Mouse (Mus musculus) adrenal gland, adult 18-20 months (tissue): ENCODE measurements around the gene Samhd1. TPM values are rescaled to one million over a fixed set of nuclear protein-coding genes. Genes with fewer than 3 reads are reported as not detected.

Experiments used
- DNase-seq, 2 experiments: peaks; one replicate each; pipeline ENCODE4 v3.0.0; 2021 to 2022; ENCODE audit warnings: low spot score in 2 of 2
- total RNA-seq, 2 experiments: library from RNA; stranded (reverse); gene quantifications; 1 replicate in 1 of 2; 2 replicates in 1 of 2; pipeline ENCODE4 v1.2.3; 2021

Gene Samhd1
- total RNA-seq, 2 experiments from 2014 or later: 19.1 to 32.1 TPM

DNA sequence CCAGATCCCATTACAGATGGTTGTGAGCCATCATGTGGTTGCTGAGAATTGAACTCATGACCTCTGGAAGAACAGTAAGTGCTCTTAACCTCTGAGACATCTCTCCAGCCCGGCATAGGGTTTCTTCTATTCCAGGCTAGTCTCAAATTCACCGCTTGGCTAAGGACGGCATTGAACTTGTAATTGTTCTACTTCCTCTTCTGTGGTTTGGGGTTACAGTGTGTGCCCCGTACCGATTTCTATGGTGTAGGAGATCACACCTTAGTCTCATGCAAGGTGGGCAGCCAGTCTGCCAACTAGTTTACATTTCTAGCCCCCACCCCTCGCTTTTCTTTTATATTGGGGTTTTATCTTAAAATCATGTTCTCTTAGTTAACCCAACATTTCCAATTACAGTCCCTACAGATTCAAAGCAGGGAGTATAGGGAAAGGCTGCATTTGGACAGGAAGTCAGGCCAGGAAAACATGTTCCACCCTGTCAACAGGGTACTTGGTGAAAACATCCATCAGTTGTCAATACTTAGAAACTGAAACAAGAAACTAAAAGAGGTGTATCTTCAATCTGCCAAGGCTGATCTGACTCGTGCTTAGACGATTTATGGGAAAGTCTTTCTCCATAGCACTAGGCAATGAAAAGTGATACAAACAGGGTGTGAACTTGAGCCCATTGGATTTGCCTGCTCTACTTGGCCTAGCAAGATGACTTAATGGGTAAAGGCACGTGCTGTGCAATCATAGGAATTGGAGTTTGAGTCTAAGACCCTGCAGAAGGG lies 3.1 kb upstream of the Samhd1 start:
- DNase-seq: no peak

DNA sequence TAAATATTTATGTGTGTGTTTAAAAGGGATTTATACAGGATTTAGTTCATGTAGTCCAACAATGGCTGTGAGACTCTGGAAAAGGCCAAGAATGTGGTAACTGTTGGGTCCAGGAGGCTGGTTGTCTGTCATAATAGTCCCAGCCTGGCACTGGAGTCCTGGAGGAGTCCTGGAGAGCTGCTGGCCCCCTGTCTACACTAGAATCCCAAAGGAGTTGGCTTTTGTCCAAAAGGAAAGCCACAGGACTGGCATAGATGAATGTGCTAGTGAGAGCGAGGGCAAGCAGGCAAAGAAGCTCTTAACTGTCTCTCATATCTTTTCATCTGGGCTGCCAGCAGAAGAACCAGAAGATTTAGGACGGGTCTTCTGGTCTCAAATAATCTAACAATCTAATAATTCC lies 1.6 kb upstream of the Samhd1 start:
- no peak for DNase-seq

DNA sequence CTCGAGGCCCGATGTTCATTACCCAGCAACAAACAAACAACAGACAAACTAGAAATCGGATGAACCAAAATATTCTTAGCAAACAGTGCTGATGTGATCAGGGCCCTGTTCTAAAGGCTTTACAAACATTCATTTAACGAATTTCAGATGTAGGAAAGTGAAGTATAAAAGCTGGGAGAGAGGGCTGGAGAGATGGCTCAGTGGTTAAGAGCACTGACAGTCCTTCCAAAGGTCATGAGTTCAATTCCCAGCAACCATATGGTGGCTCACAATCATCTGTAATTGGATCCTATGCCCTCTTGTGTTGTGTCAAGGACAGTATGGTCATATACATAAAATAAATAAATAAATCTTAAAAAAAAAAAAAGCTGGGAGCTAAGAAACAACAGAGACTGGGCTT lies 1.1 kb upstream of the Samhd1 start:
- no peak for DNase-seq

DNA sequence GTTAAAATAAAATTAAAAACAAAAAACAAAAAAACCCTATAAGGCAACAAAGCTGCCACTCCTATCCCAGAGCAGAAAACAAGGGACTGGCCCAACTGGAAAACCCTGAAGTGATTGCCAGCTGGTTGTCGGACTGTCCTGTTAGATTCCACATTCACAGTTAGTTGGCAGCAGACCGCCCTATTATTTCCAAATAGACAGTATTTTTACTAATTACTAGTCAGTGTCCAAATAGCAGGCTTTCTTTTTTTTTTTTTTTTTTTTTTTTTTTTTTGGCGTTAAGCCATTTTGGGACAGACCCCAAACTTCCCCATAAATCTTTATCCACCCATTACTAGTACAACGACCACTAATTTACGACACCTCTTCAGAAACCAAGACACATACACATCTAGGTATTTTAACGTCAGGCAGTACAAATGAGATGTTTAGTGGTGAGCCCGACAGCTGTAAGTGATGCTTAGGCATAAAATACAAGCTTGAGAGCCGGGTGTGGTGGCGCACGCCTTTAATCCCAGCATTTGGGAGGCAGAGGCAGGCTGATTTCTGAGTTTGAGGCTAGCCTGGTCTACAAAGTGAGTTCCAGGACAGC lies 560 bp upstream of the Samhd1 start:
- DNase-seq: no peak

DNA sequence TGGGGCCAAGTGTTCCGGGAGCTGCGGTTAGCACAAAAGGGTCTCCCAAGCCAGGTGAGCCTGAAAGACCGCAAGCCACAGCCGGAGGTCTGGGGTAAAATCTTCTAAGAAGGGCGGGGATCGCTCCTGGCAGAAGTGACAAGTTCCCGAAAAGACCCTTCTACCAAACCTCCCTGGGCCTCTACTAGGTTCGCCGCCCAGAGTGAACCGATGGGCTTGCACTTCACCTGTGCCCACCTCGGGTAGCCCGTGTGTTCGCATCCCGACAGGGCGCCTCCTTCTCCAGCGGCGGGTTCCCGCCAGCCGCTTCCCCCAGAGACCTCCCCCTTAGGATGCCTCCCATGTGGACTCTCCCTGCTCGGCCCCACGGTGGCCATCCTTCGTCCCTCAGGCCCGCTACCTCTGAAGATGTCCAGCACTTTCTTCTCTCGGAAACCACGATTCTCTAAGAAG lies 560 bp downstream of the Samhd1 start:
- DNase-seq: no peak

DNA sequence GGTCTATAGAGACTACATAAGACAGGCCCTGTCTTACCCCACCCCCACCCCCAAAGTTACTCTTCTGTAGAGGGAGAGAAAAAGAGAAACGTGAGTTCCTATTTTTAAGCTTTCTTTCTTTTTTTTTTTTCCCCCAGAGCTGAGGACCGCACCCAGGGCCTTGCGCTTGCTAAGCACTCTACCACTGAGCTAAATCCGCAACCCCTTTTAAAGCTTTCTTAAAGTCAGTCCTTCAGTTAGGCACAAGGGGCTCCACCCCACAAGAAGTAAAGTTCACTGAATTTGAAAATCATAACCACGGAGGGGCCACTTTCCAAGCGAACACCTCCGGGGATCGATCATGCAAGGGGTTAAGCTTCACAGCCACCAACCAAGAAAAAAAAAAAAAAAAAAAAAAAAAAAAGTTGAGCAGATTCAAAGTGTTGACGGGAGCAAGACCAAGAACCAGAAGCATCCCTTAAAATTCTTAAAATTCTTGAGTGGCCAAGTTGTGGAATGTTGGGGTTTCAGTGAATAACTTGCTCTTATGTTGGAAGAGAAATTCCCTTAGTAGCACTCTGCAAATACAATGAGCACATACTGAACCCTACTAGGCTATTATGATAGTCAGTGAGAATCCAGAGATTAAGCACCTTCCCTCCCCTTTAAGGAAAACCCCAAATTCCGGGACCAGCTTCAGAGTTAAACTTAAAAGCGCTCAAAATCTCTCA lies 1.1 kb downstream of the Samhd1 start:
- no peak for DNase-seq

DNA sequence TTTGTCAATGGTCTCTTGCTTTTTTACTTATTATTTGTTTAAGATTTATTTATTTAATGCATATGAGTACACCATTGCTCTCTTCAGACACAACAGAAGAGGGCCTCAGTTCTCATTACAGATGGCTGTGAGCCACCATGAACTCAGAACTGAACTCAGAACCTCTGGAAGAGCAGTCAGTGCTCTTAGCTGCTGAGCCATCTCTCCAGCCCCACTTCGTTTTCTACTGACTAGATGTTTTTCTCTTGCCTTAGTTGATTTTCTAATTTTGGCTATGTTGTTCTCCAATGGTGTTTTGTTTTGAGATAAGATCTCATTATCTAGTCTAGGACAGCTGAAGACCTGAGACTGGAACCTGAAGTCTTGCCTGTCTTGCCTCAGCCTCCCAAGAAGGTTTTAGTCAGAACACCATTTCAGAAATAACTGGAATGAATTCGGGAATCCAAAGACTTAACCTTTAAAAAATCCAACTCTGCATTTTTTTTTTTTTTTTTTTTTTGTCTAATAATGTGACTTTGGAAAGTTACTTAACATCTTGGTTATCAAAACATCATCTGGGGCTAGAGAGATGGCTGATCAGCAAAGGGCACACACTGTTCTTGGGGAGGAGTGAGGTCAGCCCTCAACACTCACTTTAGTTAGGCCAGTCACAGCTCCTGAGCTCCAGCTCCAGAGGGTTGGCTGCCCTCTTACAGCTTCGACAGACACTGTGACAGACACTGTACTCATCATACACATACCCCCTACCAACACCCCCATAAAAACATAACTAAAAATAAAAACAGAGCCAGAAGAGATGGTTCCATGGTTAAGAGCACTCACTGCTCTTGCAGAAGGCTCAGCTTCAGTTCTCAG lies 2.2 kb downstream of the Samhd1 start:
- no peak for DNase-seq

DNA sequence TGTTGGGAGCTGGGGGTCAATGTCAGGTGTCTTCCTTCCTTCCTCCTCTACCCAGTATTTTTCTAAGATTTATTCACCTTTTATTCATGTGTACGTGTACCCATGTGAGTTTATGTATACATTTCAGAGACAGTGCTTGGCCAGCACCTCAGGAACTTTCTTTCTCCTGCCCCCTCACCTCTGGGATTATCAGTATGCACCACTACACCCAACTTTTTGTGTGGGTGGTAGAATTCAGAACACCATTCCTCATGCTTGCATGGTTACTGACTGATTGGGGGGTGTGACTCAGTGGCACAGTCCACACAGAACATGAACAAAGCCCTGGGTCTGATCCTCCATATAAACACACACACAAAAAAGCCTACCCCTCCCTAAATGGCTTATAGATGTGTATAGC lies 3.0 kb downstream of the Samhd1 start:
- DNase-seq: no peak

DNA sequence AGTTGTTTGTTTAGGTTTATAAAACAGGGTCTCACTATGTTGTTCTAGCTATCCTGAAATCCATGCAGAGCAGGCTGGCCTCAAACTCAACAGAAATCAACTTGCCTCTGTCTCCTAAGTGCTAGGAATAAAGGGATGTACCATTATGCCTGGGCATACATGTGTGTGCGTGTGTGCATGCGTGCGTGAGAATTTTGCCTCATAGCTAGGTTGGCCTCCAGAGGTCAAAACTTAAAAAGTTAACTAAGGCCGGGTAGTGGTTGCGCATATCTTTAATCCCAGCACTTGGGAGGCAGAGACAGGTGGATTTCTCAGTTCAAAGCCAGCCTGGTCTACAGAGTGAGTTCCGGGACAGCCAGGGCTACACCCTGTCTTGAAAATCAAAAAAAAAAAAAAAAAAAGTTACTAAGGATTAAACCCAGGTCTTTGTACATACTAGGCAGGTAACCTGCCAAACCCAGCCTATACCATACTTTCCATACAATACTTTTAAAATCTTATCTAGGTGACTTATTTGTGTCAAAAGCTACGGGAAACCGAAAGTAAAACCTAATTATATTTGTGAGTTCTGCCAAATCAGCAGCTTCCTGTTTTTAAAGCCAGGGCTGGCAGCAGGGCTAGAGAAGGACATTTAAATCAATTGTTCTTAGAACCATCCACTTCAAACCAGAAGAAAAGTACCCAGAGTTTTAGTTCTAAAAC lies 4.1 kb downstream of the Samhd1 start:
- no peak for DNase-seq

DNA sequence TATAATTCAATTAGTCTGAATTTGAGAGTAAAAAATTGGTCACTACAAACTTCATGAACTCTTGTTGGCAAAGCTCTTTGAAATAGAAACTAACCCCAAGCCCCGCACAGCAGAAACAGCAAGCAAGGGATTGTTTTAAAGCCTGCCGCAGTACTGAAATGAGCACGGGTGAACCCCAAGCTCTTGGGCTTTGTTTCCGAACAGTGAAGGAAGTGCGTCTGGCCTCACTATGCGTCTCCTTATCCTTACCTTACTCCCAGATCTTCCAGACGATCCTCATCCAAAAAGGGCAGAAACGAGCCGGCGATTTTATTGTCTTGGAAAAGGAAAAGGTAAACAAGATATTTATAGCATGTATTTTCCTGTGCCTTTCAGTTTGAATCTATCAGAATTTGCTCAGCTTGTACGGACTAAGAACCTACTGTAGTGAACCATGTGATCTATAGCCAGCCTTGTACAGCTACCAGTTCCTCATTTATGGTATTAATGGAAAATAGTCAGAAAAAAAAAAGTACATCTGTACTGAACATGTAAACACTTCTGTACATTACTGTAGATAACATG lies 5.4 kb downstream of the Samhd1 start:
- no peak for DNase-seq

DNA sequence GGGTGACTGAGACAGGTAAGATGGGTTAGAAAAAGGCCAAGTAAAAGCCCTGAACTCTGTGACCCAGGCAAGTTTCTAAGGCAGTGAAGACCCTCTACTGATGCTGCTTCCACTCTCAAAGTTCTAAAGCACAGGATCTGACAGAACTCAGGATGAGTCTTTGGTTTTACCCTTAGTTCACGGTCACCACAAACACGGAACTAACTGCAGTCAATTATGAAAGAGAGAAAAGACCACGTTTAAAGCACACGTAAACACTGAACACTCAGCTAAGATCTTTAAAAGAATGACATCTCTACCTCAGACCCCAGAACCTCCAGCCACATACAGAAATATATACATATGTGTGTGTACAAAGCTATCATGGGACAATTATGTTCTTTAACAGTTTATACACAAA lies 6.0 kb downstream of the Samhd1 start:
- no peak for DNase-seq

DNA sequence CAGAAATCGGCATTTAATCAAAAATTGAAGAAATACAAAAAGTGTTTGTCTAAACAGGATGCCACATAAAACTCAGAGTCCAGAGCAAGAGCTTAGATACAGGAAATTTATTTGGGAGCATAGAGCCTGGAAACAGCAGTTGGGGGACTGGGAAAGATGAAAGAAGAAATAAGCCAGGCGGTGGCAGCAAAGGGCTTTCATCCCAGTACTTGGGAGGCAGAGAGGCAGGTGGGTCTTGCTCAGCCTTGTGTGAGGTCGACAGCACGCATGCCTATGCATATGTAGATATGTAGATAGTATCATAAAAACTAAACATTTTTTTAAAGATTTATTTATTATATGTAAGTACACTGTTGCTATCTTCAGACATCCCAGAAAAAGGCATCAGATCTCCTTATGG lies 7.0 kb downstream of the Samhd1 start:
- no peak for DNase-seq

DNA sequence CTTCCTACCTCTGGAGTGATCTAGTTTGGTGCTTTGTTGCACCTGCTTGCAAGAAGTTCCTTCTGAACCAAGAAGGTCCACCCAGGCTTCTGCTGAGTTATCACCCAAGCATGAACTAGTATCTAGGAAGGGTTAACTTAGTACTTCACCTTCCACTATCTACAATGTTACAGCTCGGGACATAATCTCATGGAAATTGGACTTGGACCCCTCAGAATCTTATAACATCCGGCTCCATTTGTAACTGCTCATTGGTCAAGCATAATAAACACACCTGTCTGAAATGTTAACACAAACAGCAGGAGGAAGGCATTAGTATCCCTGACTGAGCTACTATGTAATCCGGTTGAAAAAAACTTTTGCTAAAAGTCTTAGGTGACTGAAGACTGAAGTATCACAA lies 7.7 kb downstream of the Samhd1 start:
- no peak for DNase-seq

DNA sequence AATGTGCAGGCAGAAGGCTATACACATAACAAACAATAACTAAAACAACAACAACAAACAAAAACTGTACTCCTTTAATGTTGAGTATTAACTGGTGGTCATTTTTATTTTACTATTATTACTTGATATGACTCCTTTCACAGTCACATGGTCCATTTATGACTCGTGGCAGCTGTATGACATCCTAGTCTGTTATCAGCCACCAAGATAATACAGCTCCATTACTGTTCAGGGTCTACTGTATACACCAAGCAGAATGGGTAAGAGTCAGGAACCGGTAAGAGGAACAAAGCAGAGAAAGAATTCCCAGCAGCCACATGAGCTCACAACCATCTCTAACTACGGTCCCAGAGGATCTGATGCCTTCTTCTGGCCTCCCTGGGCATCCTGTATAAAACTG lies 9.8 kb downstream of the Samhd1 start:
- no peak for DNase-seq

DNA sequence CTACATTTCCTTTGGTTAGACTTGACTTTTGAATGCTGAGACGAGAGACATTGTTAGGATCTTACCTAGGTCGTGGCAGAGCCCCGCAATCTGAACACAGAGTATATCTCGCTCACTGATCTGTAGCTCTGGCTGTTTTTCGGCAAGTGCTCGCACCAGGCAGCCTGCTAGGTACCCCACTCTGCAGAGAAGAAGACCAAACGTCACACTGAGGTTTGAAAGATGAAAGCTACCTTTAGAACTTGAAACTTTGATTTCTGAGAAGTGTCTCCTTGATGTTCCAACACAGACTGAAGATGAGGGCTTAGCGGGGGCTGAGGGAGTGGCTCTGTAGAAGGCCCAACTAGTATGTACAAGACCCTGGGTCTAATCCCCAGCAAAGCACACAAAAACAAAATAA lies 13.3 kb downstream of the Samhd1 start:
- DNase-seq: no peak

DNA sequence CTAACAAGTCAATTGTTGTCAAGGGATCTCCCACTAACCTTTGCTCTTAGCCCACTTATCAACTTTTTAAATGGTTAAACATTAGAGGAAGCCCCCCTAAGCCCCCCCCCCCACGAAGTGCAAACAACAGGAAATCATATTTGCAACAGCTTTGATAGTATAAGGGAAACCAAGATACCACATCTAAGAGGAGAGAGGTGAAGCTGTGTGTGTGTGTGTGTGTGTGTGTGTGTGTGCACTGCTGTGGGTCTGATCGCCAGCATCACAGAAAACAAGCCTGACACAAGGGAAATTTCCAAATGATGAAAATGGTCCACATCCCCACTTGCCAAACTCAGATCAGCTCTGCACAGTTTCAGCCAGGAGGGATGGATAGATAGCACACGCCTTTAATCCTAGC lies 16.0 kb downstream of the Samhd1 start:
- DNase-seq: no peak

DNA sequence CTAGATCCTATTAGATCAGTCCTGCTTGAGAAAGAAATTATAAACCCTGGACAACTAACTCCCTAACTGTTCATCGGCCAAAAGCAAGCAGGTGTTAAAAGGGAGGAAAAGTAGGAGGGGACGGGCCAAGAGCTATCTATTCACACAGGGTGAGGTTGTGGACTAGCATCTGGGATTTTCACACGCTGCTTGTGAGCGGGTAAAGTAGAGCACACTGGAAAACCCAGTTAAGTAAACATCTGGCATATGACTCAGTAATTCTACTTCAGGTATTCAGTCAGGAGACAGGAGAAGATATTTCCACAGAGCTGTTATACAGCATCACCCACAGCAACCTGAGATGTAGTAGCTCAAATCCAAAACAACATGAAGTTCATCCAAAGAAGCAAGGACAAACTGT lies 16.5 kb downstream of the Samhd1 start:
- no peak for DNase-seq

DNA sequence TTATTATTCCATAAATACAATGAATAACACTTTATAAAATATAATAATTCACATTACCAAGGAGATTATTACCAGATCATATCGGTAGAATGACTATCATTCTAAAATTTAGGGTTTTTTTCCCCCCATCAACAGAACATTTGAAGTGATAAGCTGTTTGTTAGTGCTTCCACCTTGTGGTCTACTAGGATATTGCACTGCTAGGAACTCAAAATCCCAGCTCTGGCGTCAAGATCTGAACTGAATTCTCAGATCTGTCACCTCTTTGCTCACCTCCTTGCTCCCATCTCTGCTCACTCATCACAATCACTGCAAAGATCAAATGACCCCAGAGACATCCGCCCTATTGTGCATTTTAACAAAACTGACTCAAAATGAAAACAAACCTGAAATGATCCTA lies 18.1 kb downstream of the Samhd1 start:
- no peak for DNase-seq

DNA sequence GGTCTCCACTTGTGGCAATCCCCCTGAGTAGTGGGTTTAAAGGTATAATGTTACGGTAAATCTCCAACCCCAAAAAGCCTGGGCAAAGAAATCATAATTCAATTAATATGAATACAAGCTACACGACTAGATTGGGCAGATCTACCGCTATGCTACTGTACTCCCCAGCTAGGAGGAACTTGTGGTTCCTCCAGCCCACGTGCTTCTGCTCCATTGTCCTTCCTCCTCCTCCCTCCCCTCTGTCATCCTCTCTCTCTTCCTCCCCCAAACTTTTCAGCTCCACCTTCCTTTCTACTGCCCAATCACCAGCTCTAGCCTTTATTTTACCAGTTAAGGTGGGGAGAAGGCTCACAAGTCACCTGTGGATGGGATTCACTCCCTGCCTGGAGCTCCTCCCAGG lies 26.8 kb downstream of the Samhd1 start:
- DNase-seq: no peak

DNA sequence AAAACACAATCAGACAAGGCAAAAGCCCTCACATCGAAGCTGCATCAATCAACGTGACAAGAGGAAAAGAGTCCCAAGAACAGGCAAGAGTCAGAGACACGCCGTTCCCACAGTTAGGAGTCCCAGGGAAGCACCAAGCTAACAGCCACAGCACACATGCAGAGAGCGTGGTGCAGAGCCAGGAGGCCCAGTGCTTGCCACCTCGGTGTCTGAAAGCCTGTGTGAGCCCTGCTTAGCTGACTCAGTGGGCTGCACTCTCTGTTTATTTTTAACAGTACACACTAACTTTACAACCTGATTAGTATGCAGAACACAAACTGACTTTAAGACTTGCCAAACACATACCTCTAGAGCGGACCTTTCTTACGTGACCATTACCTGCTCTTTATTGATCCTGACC lies 30.6 kb downstream of the Samhd1 start:
- DNase-seq: no peak

DNA sequence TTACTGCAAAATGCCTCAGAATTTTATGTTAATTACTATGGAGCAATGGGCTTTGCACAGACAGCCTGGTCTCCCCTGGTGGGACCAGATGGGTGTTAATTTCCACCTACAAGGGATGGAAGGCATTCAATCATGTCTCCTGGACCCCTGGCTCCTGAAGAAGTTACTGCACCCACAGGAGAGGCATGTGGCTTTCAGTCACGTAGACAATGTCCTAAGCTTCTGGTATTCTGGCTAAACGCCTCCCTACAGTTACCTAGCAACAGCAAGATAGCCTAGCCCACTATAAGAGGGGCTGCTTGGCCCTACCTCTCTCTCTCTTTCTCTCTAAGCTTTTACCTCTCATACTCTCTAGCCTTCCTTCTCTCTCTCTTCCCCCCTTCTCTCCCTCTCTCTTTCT lies 32.8 kb downstream of the Samhd1 start:
- DNase-seq: no peak
